Mouse (Mus musculus) MEL (cell line): ENCODE results near the gene Fam129a. TPM values are rescaled to one million over a fixed set of nuclear protein-coding genes. Genes with fewer than 3 reads are reported as not detected.

Source experiments
- DNase-seq: peaks from one replicate; pipeline ENCODE4 v3.0.0; 2011; ENCODE audit warnings: low read depth, low spot score
- H3K27ac ChIP-seq: 2 replicates; pipeline ENCODE4 v1.5.1; 2012; ENCODE audit warnings: low read depth, mild to moderate bottlenecking, control low read depth, low read length, moderate library complexity; ENCODE audit not compliant: control insufficient read depth
- H3K27me3 ChIP-seq, 2 experiments: fragments of 150-350 bp in 1 of 2; sonication (generic) in 1 of 2; 2 replicates each; pipeline ENCODE4 v1.6.1; 2012; ENCODE audit warnings: low read length in 2 of 2, mild to moderate bottlenecking in 2 of 2, improper control_type of control experiment in 1 of 2, moderate library complexity in 1 of 2; ENCODE audit not compliant: insufficient read depth in 2 of 2, control insufficient read depth in 1 of 2
- H3K36me3 ChIP-seq, 2 experiments: 2 replicates each; pipeline ENCODE4 v1.6.1; 2012 to 2014; ENCODE audit warnings: low read length in 2 of 2, improper control_type of control experiment in 1 of 2, inconsistent platforms in 1 of 2, mild to moderate bottlenecking in 1 of 2; ENCODE audit not compliant: insufficient read depth in 2 of 2, control insufficient read depth in 1 of 2
- H3K4me1 ChIP-seq, 2 experiments: fragments of 150-350 bp in 1 of 2; sonication (generic) in 1 of 2; 2 replicates each; pipeline ENCODE4 v1.6.1; 2012; ENCODE audit warnings: low read length in 2 of 2, improper control_type of control experiment in 1 of 2, mild to moderate bottlenecking in 1 of 2; ENCODE audit not compliant: insufficient read depth in 2 of 2, control insufficient read depth in 1 of 2
- H3K4me3 ChIP-seq, 2 experiments: fragments of 150-350 bp in 1 of 2; sonication (generic) in 1 of 2; 2 replicates each; pipeline ENCODE4 v1.5.1; 2012; ENCODE audit warnings: low read depth in 2 of 2, low read length in 2 of 2, mild to moderate bottlenecking in 2 of 2, moderate library complexity in 2 of 2, control low read depth in 1 of 2, improper control_type of control experiment in 1 of 2; ENCODE audit not compliant: control insufficient read depth in 1 of 2, insufficient read depth in 1 of 2
- H3K79me2 ChIP-seq: 2 replicates; pipeline ENCODE4 v1.6.1; 2012; ENCODE audit warnings: mild to moderate bottlenecking, low read length, moderate library complexity; ENCODE audit not compliant: control insufficient read depth, poor library complexity, insufficient read depth
- H3K9ac ChIP-seq: 2 replicates; pipeline ENCODE4 v1.6.1; 2012; ENCODE audit warnings: low read depth, mild to moderate bottlenecking, control low read depth, low read length, moderate library complexity; ENCODE audit not compliant: control insufficient read depth, poor library complexity, severe bottlenecking
- H3K9me3 ChIP-seq: fragments of 150-350 bp; sonication (generic); replicated peaks from 2 replicates; pipeline ENCODE4 v1.6.1; 2012; ENCODE audit warnings: mild to moderate bottlenecking, low read length, improper control_type of control experiment, moderate library complexity; ENCODE audit not compliant: insufficient read depth
- BHLHE40 ChIP-seq: IDR thresholded peaks from 2 replicates; pipeline ENCODE4 v1.6.1; 2012; ENCODE audit warnings: low read depth, mild to moderate bottlenecking, inconsistent platforms, low read length, improper control_type of control experiment, borderline replicate concordance
- CHD1 ChIP-seq: IDR thresholded peaks from 2 replicates; pipeline ENCODE4 v1.6.1; 2012; ENCODE audit warnings: low read depth, mild to moderate bottlenecking, inconsistent platforms, low read length, improper control_type of control experiment
- CHD2 ChIP-seq: IDR thresholded peaks from 2 replicates; pipeline ENCODE4 v1.6.1; 2011; ENCODE audit warnings: low read length, improper control_type of control experiment
- CTCF ChIP-seq, 3 experiments: IDR thresholded peaks in 2 of 3; conservative IDR thresholded peaks in 1 of 3; 2 replicates each; pipeline ENCODE4 v1.5.1; 2011 to 2012; ENCODE audit warnings: low read length in 3 of 3, low read depth in 2 of 3, mild to moderate bottlenecking in 2 of 3, improper control_type of control experiment in 1 of 3, inconsistent platforms in 1 of 3, mixed read lengths in 1 of 3, moderate library complexity in 1 of 3; ENCODE audit not compliant: control insufficient read depth in 1 of 3, insufficient read depth in 1 of 3, poor library complexity in 1 of 3, severe bottlenecking in 1 of 3
- ELF1 ChIP-seq: IDR thresholded peaks from 2 replicates; pipeline ENCODE4 v1.6.1; 2014; ENCODE audit warnings: low read depth, mild to moderate bottlenecking, inconsistent platforms, low read length, improper control_type of control experiment, moderate library complexity
- EP300 ChIP-seq, 2 experiments: IDR thresholded peaks; 2 replicates each; pipeline ENCODE4 v1.6.1; 2011; ENCODE audit warnings: improper control_type of control experiment in 2 of 2, low read length in 2 of 2, low read depth in 1 of 2, mild to moderate bottlenecking in 1 of 2
- ETS1 ChIP-seq: IDR thresholded peaks from 2 replicates; pipeline ENCODE4 v1.6.1; 2012; ENCODE audit warnings: low read depth, mild to moderate bottlenecking, inconsistent platforms, low read length, improper control_type of control experiment, moderate library complexity
- GATA1 ChIP-seq: IDR thresholded peaks from 2 replicates; pipeline ENCODE4 v1.6.1; 2011; ENCODE audit warnings: low read depth, low read length, improper control_type of control experiment
- HCFC1 ChIP-seq: IDR thresholded peaks from 2 replicates; pipeline ENCODE4 v1.6.1; 2012; ENCODE audit warnings: low read depth, mild to moderate bottlenecking, inconsistent platforms, low read length, improper control_type of control experiment, moderate library complexity
- KAT2A ChIP-seq: conservative IDR thresholded peaks from 2 replicates; pipeline ENCODE4 v1.6.1; 2012; ENCODE audit warnings: low read depth, low read length, improper control_type of control experiment, inconsistent platforms
- MAFK ChIP-seq: IDR thresholded peaks from 2 replicates; pipeline ENCODE4 v1.6.1; 2011; ENCODE audit warnings: low read depth, mild to moderate bottlenecking, low read length, improper control_type of control experiment, borderline replicate concordance
- MAZ ChIP-seq: IDR thresholded peaks from 2 replicates; pipeline ENCODE4 v1.6.1; 2012; ENCODE audit warnings: low read depth, mild to moderate bottlenecking, inconsistent platforms, low read length, improper control_type of control experiment
- MEF2A ChIP-seq: IDR thresholded peaks from 2 replicates; pipeline ENCODE4 v1.6.1; 2014; ENCODE audit warnings: low read depth, mild to moderate bottlenecking, inconsistent platforms, low read length, improper control_type of control experiment; ENCODE audit not compliant: poor library complexity, insufficient replicate concordance, severe bottlenecking; ENCODE audit errors: extremely low read depth
- MYB ChIP-seq: IDR thresholded peaks from 2 replicates; pipeline ENCODE4 v1.6.1; 2011; ENCODE audit warnings: mild to moderate bottlenecking, low read depth, low read length, improper control_type of control experiment
- MYC ChIP-seq: IDR thresholded peaks from 2 replicates; pipeline ENCODE4 v1.6.1; 2011; ENCODE audit warnings: low read depth, mild to moderate bottlenecking, low read length, improper control_type of control experiment, moderate library complexity
- NELFE ChIP-seq: IDR thresholded peaks from 2 replicates; pipeline ENCODE4 v1.6.1; 2011; ENCODE audit warnings: low read depth, low read length, improper control_type of control experiment
- NRF1 ChIP-seq: IDR thresholded peaks from 2 replicates; pipeline ENCODE4 v1.6.1; 2014; ENCODE audit warnings: low read depth, mild to moderate bottlenecking, inconsistent platforms, low read length, improper control_type of control experiment, moderate library complexity; ENCODE audit not compliant: poor library complexity, insufficient read depth, severe bottlenecking
- POLR2A ChIP-seq, 2 experiments: IDR thresholded peaks; 2 replicates each; pipeline ENCODE4 v1.6.1; 2011 to 2012; ENCODE audit warnings: low read length in 2 of 2, mild to moderate bottlenecking in 2 of 2, control low read depth in 1 of 2, improper control_type of control experiment in 1 of 2, low read depth in 1 of 2, moderate library complexity in 1 of 2; ENCODE audit not compliant: control insufficient read depth in 1 of 2, insufficient read depth in 1 of 2, poor library complexity in 1 of 2
- POLR2AphosphoS2 ChIP-seq: IDR thresholded peaks from 2 replicates; pipeline ENCODE4 v1.6.1; 2011; ENCODE audit warnings: low read length, improper control_type of control experiment
- RCOR1 ChIP-seq: IDR thresholded peaks from 2 replicates; pipeline ENCODE4 v1.6.1; 2012; ENCODE audit warnings: low read depth, mild to moderate bottlenecking, inconsistent platforms, low read length, improper control_type of control experiment
- SIN3A ChIP-seq: IDR thresholded peaks from 2 replicates; pipeline ENCODE4 v1.6.1; 2012; ENCODE audit warnings: low read length, improper control_type of control experiment, inconsistent platforms
- TAL1 ChIP-seq: IDR thresholded peaks from 2 replicates; pipeline ENCODE4 v1.6.1; 2012; ENCODE audit warnings: mild to moderate bottlenecking, inconsistent platforms, low read length, moderate library complexity, mixed read lengths
- TBP ChIP-seq: IDR thresholded peaks from 2 replicates; pipeline ENCODE4 v1.8.0; 2011; ENCODE audit warnings: low read depth, low read length, improper control_type of control experiment
- TCF12 ChIP-seq: IDR thresholded peaks from 2 replicates; pipeline ENCODE4 v1.6.1; 2014; ENCODE audit warnings: low read depth, mild to moderate bottlenecking, inconsistent platforms, low read length, improper control_type of control experiment, moderate library complexity
- UBTF ChIP-seq: IDR thresholded peaks from 2 replicates; pipeline ENCODE4 v1.6.1; 2012; ENCODE audit warnings: low read depth, mild to moderate bottlenecking, inconsistent platforms, low read length, improper control_type of control experiment, moderate library complexity, borderline replicate concordance; ENCODE audit not compliant: insufficient read depth
- USF1 ChIP-seq: IDR thresholded peaks from 2 replicates; pipeline ENCODE4 v1.6.1; 2014; ENCODE audit warnings: low read depth, mild to moderate bottlenecking, inconsistent platforms, low read length, improper control_type of control experiment, moderate library complexity
- USF2 ChIP-seq, 2 experiments: IDR thresholded peaks; 2 replicates each; pipeline ENCODE4 v1.6.1; 2011 to 2012; ENCODE audit warnings: improper control_type of control experiment in 2 of 2, low read length in 2 of 2, borderline replicate concordance in 1 of 2, inconsistent platforms in 1 of 2, low read depth in 1 of 2, mild to moderate bottlenecking in 1 of 2; ENCODE audit not compliant: insufficient read depth in 1 of 2
- ZMIZ1 ChIP-seq: IDR thresholded peaks from 2 replicates; pipeline ENCODE4 v1.6.1; 2012; ENCODE audit warnings: low read depth, mild to moderate bottlenecking, inconsistent platforms, low read length, improper control_type of control experiment, moderate library complexity
- polyA plus RNA-seq, 2 experiments: library from polyadenylated mRNA; stranded (reverse) in 1 of 2; unstranded in 1 of 2; fragments of >175 nt in 1 of 2; fragments of >200 nt in 1 of 2; gene quantifications; 2 replicates each; pipeline versions ENCODE4 v1.2.1 to v1.2.4; 2012; ENCODE audit warnings: low replicate concordance in 2 of 2, low read depth in 1 of 2; ENCODE audit not compliant: insufficient read length in 2 of 2, insufficient read depth in 1 of 2, missing spikeins in 1 of 2
- total RNA-seq: library from RNA; depleted of rRNA; stranded (reverse); fragments of 300-350 nt; gene quantifications from 2 replicates; pipeline ENCODE4 v1.2.3, GENCODE M21; 2012

Gene Fam129a
- total and polyA plus RNA-seq, 3 experiments: 3.1 to 67.5 (median 8.8) TPM

DNA sequence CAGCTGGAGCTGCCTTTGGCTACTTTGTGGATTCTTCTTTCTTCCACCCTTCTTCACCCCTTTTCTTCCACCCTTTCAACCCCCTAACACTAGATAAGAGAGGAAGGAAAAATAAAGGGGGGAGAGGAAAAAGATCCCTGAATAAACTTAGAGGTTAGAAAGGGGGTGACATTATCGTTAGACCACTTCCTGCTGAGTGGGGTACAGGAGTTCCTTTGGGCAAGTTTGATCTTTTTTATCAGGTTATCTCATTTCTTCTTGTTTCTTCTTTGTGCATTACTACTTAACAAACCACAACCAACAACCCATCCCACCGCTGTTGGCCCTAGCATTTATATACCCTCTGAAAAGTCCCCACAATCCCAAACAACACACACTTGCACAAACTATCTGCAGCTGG is 154.6 kb downstream of the Fam129a start:
- H3K79me2 ChIP-seq: no peaks in the 10 kb centered on the region
- no peak overlapping the region for H3K9ac ChIP-seq
- peak overlapping the region; percentile 65 for H3K27ac ChIP-seq
- no peak overlapping the region for H3K4me3 ChIP-seq
- no peak for TF ChIP-seq POLR2AphosphoS2
- peak; percentile 66; the same call in 1 of the 2 replicates for TF ChIP-seq MYB
- no peak for TF ChIP-seq CTCF (IDR thresholded peaks at IDR 0.05 in 2 of 3, conservative IDR thresholded peaks at IDR 0.05 in 1 of 3; ENCODE audit: control insufficient read depth in 1 of 3, insufficient read depth in 1 of 3, low read depth in 2 of 3, low read length in 3 of 3, poor library complexity in 1 of 3, severe bottlenecking in 1 of 3)
- TF ChIP-seq BHLHE40: 0 out of 2 replicates have a peak, but pooled peaks have one; percentile 5
- peak; percentile 62; the same call in 1 of the 2 replicates for TF ChIP-seq TCF12
- TF ChIP-seq NELFE: no peak
- TF ChIP-seq POLR2A (IDR thresholded peaks at IDR 0.05; ENCODE audit: control insufficient read depth in 1 of 2, insufficient read depth in 1 of 2, low read depth in 1 of 2, low read length in 2 of 2, poor library complexity in 1 of 2): no peak
- peak; percentile 67; the same call in 1 of the 2 replicates for TF ChIP-seq ETS1
- peak; percentile 86 for TF ChIP-seq RCOR1
- peak; percentile 54 for TF ChIP-seq SIN3A
- no peak for TF ChIP-seq MAZ
- no peak for TF ChIP-seq KAT2A
- peak; percentile 90 for TF ChIP-seq EP300 (IDR thresholded peaks at IDR 0.05; ENCODE audit: low read depth in 1 of 2, low read length in 2 of 2)
- TF ChIP-seq MYC: no peak
- TF ChIP-seq UBTF: no peak
- TF ChIP-seq USF2 (IDR thresholded peaks at IDR 0.05; ENCODE audit: borderline replicate concordance in 1 of 2, insufficient read depth in 1 of 2, low read depth in 1 of 2, low read length in 2 of 2): no peak
- TF ChIP-seq GATA1: peak; percentile 89
- no peak for TF ChIP-seq USF1
- DNase-seq: peak; percentile 47
- peaks cover 9 to 22% of the 10 kb centered on the region in 2 experiments for H3K4me1 ChIP-seq
- H3K36me3 ChIP-seq: peaks cover 0 to 24% of the 10 kb centered on the region in 2 experiments; a peak in 2 of 4 replicates
- H3K27me3 ChIP-seq: no peaks in the 10 kb centered on the region
- no peaks in the 10 kb centered on the region for H3K9me3 ChIP-seq

DNA sequence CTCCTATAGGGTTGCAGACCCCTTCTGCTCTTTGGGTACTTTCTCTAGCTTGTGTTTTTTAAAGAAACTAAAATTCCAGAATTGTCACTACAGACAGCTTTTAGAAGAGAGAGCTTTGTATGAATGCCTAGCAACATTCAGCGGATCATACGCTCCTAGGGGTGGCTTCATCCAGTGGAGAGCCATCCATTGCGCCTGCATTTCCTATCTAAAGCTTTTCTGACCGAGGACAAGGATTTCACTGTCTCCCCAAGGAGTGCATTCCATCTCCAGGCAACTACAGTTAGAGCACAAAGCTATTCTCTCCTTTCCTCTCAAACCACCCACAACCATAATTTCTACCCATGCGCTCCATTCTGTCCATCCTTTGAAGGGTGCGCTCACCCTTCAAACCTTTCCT is 155.4 kb downstream of the Fam129a start:
- Histone ChIP-seq H3K4me3 (no peak overlapping the region), H3K36me3 (peaks cover 0 to 24% of the 10 kb centered on the region in 2 experiments; a peak in 2 of 4 replicates), H3K27me3 (no peaks in the 10 kb centered on the region), H3K9me3 (no peaks in the 10 kb centered on the region), H3K9ac (no peak overlapping the region), H3K4me1 (peaks cover 9 to 22% of the 10 kb centered on the region in 2 experiments), H3K79me2 (no peaks in the 10 kb centered on the region), H3K27ac (no peak overlapping the region; the same call in 1 of the 2 replicates)
- TF ChIP-seq POLR2A (IDR thresholded peaks at IDR 0.05; ENCODE audit: control insufficient read depth in 1 of 2, insufficient read depth in 1 of 2, low read depth in 1 of 2, low read length in 2 of 2, poor library complexity in 1 of 2) (no peak), ETS1 (no peak), MYB (no peak), CHD1 (no peak), ZMIZ1 (no peak), NELFE (no peak), TBP (no peak), NRF1 (no peak), CHD2 (no peak), ELF1 (no peak), MEF2A (no peak), MAFK (no peak), UBTF (no peak), TAL1 (no peak), USF1 (no peak), HCFC1 (no peak)
- DNase-seq: no peak
